Mouse (Mus musculus): ENCODE measurements around the gene Atp5g2. TPM values are rescaled to one million over a fixed set of nuclear protein-coding genes. Genes with fewer than 3 reads are reported as not detected.
"Not testable (repeated sequence)": the region's sequence is repeated elsewhere in the genome, so short reads cannot be mapped to it uniquely, and the experiment has no call there.

Atp5g2 gene
- polyA plus RNA-seq, 1 experiment from 2014 or later = 54.7 TPM

- H3K27ac ChIP-seq; H3K9me3 ChIP-seq; H3K4me1 ChIP-seq; H3K27me3 ChIP-seq; H3K9ac ChIP-seq; H3K4me3 ChIP-seq; ATAC-seq (ENCODE audit: low FRiP score, low read depth); H3K4me2 ChIP-seq (replicated peaks): not testable (repeated sequence)
- peaks cover 75% of the 10 kb centered on the region for H3K36me3 ChIP-seq
- no CpG with 5 or more reads among the region's 2 CpGs for WGBS
Measured at GRCm38 (mm10) chr15:102662601-102663000, 9.6 kb downstream of the Atp5g2 start.

- Histone ChIP-seq H3K36me3 (peaks cover 31% of the 10 kb centered on the region), H3K9ac (no peak overlapping the region), H3K4me1 (peaks cover 27% of the 10 kb centered on the region), H3K27ac (peak overlapping the region; percentile 97), H3K4me2 (replicated peaks) (peak overlapping the region; percentile 41), H3K27me3 (no peaks in the 10 kb centered on the region), H3K4me3 (no peak overlapping the region), H3K9me3 (no peaks in the 10 kb centered on the region)
- 36% methylated on average over 3 of the region's 3 CpGs for WGBS
- peak; percentile 75 for ATAC-seq (ENCODE audit: low FRiP score, low read depth)
Measured at GRCm38 (mm10) chr15:102657926-102658381, 14.2 kb downstream of the Atp5g2 start.

- Histone ChIP-seq H3K27ac (peak overlapping the region; percentile 97), H3K4me1 (peaks cover 27% of the 10 kb centered on the region), H3K36me3 (peaks cover 20% of the 10 kb centered on the region), H3K4me3 (no peak overlapping the region), H3K27me3 (no peaks in the 10 kb centered on the region), H3K9ac (peak overlapping the region; percentile 35), H3K4me2 (replicated peaks) (peak overlapping the region; percentile 41), H3K9me3 (no peaks in the 10 kb centered on the region)
- ATAC-seq (ENCODE audit: low FRiP score, low read depth) = peak; percentile 72
- WGBS = 27% methylated on average over 4 of the region's 4 CpGs
Measured at GRCm38 (mm10) chr15:102656658-102657057, 15.5 kb downstream of the Atp5g2 start.

- not testable (repeated sequence) for H3K27ac ChIP-seq; H3K4me2 ChIP-seq (replicated peaks); H3K36me3 ChIP-seq; ATAC-seq (ENCODE audit: low FRiP score, low read depth); H3K9me3 ChIP-seq; H3K9ac ChIP-seq; H3K27me3 ChIP-seq; H3K4me3 ChIP-seq
- H3K4me1 ChIP-seq = peaks cover 12% of the 10 kb centered on the region
- 81% methylated on average over 9 of the region's 9 CpGs for WGBS
Measured at GRCm38 (mm10) chr15:102651928-102652660, 20.1 kb downstream of the Atp5g2 start.

GRCm38 (mm10) chr15:102651107-102651506 is 21.0 kb downstream of the Atp5g2 start:
- Histone ChIP-seq H3K9me3 (no peaks in the 10 kb centered on the region), H3K36me3 (no peaks in the 10 kb centered on the region), H3K4me2 (replicated peaks) (no peak overlapping the region), H3K4me3 (no peak overlapping the region), H3K27ac (no peak overlapping the region), H3K27me3 (no peaks in the 10 kb centered on the region), H3K9ac (no peak overlapping the region), H3K4me1 (peaks cover 4% of the 10 kb centered on the region)
- no peak for ATAC-seq (ENCODE audit: low FRiP score, low read depth)
- 74% methylated on average over 3 of the region's 3 CpGs for WGBS

GRCm38 (mm10) chr15:102635817-102636216 is 36.3 kb downstream of the Atp5g2 start:
- H3K27ac ChIP-seq = no peak overlapping the region

GRCm38 (mm10) chr15:102634684-102635083 is 37.5 kb downstream of the Atp5g2 start:
- Histone ChIP-seq H3K4me1 (no peaks in the 10 kb centered on the region), H3K27me3 (no peaks in the 10 kb centered on the region), H3K4me3 (no peak overlapping the region), H3K4me2 (replicated peaks) (no peak overlapping the region), H3K27ac (no peak overlapping the region), H3K9ac (no peak overlapping the region), H3K9me3 (0 out of 2 replicates have a peak, but pooled peaks cover 5% of the 10 kb centered on the region), H3K36me3 (no peaks in the 10 kb centered on the region)
- WGBS = 96% methylated on average over 8 of the region's 8 CpGs
- no peak for ATAC-seq (ENCODE audit: low FRiP score, low read depth)

More at GRCm38 (mm10) chr15:102635817-102636216, 36.3 kb downstream of the Atp5g2 start:
- H3K4me2 ChIP-seq (replicated peaks) = no peak overlapping the region
- ATAC-seq (ENCODE audit: low FRiP score, low read depth) = no peak
- 0 out of 2 replicates have a peak, but pooled peaks cover 5% of the 10 kb centered on the region for H3K9me3 ChIP-seq
- H3K36me3 ChIP-seq = no peaks in the 10 kb centered on the region
- WGBS = 82% methylated on average over 3 of the region's 3 CpGs
- no peaks in the 10 kb centered on the region for H3K27me3 ChIP-seq
- H3K9ac ChIP-seq = no peak overlapping the region
- H3K4me3 ChIP-seq = no peak overlapping the region
- no peaks in the 10 kb centered on the region for H3K4me1 ChIP-seq

- no peaks in the 10 kb centered on the region for H3K27me3 ChIP-seq
- peak overlapping the region; percentile 87 for H3K4me2 ChIP-seq (replicated peaks)
- H3K36me3 ChIP-seq = 0 out of 2 replicates have a peak, but pooled peaks cover 1% of the 10 kb centered on the region
- H3K4me3 ChIP-seq = peak overlapping the region; percentile 72
- 2% methylated on average over 18 of the region's 18 CpGs for WGBS
- peak; percentile 10 for ATAC-seq (ENCODE audit: low FRiP score, low read depth)
- H3K27ac ChIP-seq = peak overlapping the region; percentile 98
- peak overlapping the region; percentile 79 for H3K9ac ChIP-seq
- H3K9me3 ChIP-seq = no peaks in the 10 kb centered on the region
- peaks cover 25% of the 10 kb centered on the region for H3K4me1 ChIP-seq
Measured at GRCm38 (mm10) chr15:102625687-102626055, 46.5 kb downstream of the Atp5g2 start.

- H3K9me3 ChIP-seq = no peaks in the 10 kb centered on the region
- H3K4me2 ChIP-seq (replicated peaks) = peak within 1 kb of the TSS; percentile 87
- H3K4me1 ChIP-seq = peaks cover 25% of the 10 kb centered on the region
- no peaks in the 10 kb centered on the region for H3K27me3 ChIP-seq
- ATAC-seq (ENCODE audit: low FRiP score, low read depth) = peak; percentile 100
- WGBS = under 1% methylated on average over 48 of the region's 51 CpGs
- 0 out of 2 replicates have a peak, but pooled peaks cover 4% of the 10 kb centered on the region for H3K36me3 ChIP-seq
- peak within 1 kb of the TSS; percentile 98 for H3K27ac ChIP-seq
- peak within 1 kb of the TSS; percentile 72 for H3K4me3 ChIP-seq
- peak within 1 kb of the TSS; percentile 79 for H3K9ac ChIP-seq
Measured at GRCm38 (mm10) chr15:102624970-102625686, 47.0 kb downstream of the Atp5g2 start, which contains the start of the genes Gm28047 and Atf7. TSS of gene Gm28047 (minus strand) at chr15:102625067. TSS of gene Atf7 (minus strand) at chr15:102625464.

GRCm38 (mm10) chr15:102624291-102624969 is 47.7 kb downstream of the Atp5g2 start:
- Histone ChIP-seq H3K9ac (peak overlapping the region; percentile 79), H3K9me3 (no peaks in the 10 kb centered on the region), H3K4me1 (peaks cover 25% of the 10 kb centered on the region), H3K27ac (peak overlapping the region; percentile 98), H3K27me3 (no peaks in the 10 kb centered on the region), H3K36me3 (peaks cover 6% of the 10 kb centered on the region; the same call in 1 of the 2 replicates), H3K4me2 (replicated peaks) (peak overlapping the region; percentile 87), H3K4me3 (peak overlapping the region; percentile 72)
- 2% methylated on average over 17 of the region's 17 CpGs for WGBS
- no peak for ATAC-seq (ENCODE audit: low FRiP score, low read depth)

- Histone ChIP-seq H3K27ac (no peak overlapping the region), H3K4me1 (peaks cover 25% of the 10 kb centered on the region), H3K4me3 (0 out of 2 replicates have a peak overlapping the region, but pooled peaks have one; percentile 20), H3K4me2 (replicated peaks) (peak overlapping the region; percentile 87), H3K36me3 (peaks cover 8% of the 10 kb centered on the region; the same call in 1 of the 2 replicates), H3K9me3 (no peaks in the 10 kb centered on the region), H3K9ac (no peak overlapping the region), H3K27me3 (no peaks in the 10 kb centered on the region)
- no peak for ATAC-seq (ENCODE audit: low FRiP score, low read depth)
- 92% methylated on average over 3 of the region's 3 CpGs for WGBS
Measured at GRCm38 (mm10) chr15:102623121-102623520, 49.0 kb downstream of the Atp5g2 start.

Measured in limb, embryonic 13.5 days (tissue).